Mouse (Mus musculus) mature B cell (primary cell): ENCODE measurements around the gene Gpr137b.
"Not testable (repeated sequence)": the region's sequence is repeated elsewhere in the genome, so short reads cannot be mapped to it uniquely, and the experiment has no call there.

Experiments used
- in situ Hi-C: fragments of 300-500 bp; cut with MboI; formaldehyde crosslinking; loops from 2 replicates; pipeline ENCODE4 v1.14.3; 2019

Gene Gpr137b

GRCm38 (mm10) chr13:13366371-13366770, 27.4 kb downstream of the Gpr137b start:
- in situ Hi-C loops: not testable (repeated sequence)

- in situ Hi-C loops: not testable (repeated sequence)
These were observed 30.3 kb downstream of the Gpr137b start for GRCm38 (mm10) chr13:13363536-13363935.

GRCm38 (mm10) chr13:13362261-13362660, 31.6 kb downstream of the Gpr137b start:
- in situ Hi-C loops: not testable (repeated sequence)

GRCm38 (mm10) chr13:13360045-13360444, 33.8 kb downstream of the Gpr137b start:
- in situ Hi-C loops: not testable (repeated sequence)

DNA sequence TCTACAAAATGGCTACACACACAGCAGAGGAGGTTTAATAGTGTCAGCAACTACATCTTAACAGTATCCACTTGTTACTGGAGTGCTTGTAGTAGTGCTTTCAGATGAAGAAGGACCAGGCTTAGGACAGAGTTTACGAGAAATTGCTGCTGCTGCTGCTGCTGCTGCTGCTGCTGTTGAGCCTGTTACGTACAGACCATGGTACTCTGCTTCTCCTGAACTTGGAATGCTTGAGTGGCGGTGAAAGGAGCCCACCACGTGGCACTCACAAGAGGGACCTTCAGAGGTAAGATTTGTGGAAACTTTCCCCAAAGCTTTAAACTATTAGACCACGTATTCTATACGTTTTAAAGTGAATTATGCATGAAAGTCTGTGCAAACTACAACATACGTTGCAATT, 35.2 kb downstream of the Gpr137b start:
- in situ Hi-C loops: not testable (repeated sequence)

- in situ Hi-C loops: not testable (repeated sequence)
These were observed 35.7 kb downstream of the Gpr137b start for GRCm38 (mm10) chr13:13358097-13358496.

GRCm38 (mm10) chr13:13352113-13352512, 41.7 kb downstream of the Gpr137b start:
- in situ Hi-C loops: not testable (repeated sequence)

- in situ Hi-C loops: not testable (repeated sequence)
These were observed 43.1 kb downstream of the Gpr137b start for GRCm38 (mm10) chr13:13350681-13351080.

DNA sequence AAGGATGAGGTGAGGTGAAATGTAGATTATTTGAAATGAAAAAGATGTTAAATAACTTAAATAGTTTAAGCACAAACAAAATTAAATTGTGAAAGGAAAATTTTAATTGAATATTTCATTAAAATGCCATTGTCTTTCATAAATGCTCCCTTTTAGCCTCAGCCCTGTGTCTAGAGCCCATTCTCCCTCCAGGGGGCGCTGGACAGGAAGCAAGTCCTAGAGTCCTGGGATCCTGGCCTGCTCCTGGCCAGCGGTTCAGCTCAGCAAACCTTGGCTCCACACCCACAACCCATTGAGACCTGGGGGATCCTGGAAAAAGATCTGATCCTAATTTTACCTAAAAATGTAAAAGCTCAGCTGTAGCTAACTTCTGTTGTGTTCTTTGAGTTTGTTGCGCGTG, 44.5 kb downstream of the Gpr137b start:
- in situ Hi-C loops: no loop called here

- in situ Hi-C loops: not testable (repeated sequence)
These were observed 46.0 kb downstream of the Gpr137b start for GRCm38 (mm10) chr13:13347634-13348412.

DNA sequence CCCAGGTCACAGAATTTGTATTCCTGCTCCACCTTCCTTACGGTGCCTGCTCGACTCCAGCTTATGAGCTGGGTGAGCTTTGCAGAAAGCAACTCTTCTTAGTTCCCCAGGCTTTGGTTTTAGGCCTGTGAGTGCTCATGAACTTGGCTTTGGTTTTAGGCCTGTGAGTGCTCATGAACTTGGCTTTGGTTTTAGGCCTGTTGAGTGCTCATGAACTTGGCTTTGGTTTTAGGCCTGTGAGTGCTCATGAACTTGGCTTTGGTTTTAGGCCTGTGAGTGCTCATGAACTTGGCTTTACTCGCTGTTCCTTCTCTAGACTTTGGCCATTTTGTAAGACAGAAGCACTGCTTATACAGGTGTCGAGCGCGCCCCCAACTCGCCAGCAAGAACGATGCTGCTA, 56.5 kb downstream of the Gpr137b start:
- in situ Hi-C loops: not testable (repeated sequence)

DNA sequence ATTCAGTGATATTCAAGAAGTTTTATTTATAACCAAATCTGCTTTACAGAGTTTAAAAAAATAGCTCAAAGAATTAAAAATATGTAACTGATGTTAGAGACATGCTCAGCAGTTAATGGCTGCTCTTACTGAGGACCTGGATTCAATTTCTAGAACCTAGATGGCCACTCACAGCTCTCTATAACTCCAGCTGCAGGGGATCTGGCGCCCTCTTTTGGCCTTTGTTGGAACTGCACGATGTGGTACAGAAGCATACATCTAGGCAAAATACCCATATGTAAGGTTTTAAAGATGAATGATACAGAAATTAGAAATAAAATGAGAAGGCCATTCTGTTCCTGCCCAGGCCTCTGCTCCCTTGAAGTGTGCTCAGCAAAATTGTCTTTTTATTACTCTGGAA, 64.9 kb downstream of the Gpr137b start:
- in situ Hi-C loops: no loop called here
